Mouse (Mus musculus): Measurements from ENCODE around the gene Sptb. TPM values are rescaled to one million over a fixed set of nuclear protein-coding genes. Genes with fewer than 3 reads are reported as not detected.

Gene Sptb
- polyA plus RNA-seq, 1 experiment from 2014 or later, result 0.06 TPM

- Histone ChIP-seq H3K79me2 (ENCODE audit: inconsistent target) (no peaks in the 10 kb centered on the region), H3K27ac (no peak overlapping the region), H3K36me3 (ENCODE audit: inconsistent target) (no peaks in the 10 kb centered on the region), H3K4me3 (ENCODE audit: inconsistent target) (no peak overlapping the region)
- whole genome bisulfite sequencing (ENCODE audit: missing documents), result 95% methylated on average over 4 of the region's 4 CpGs
Observed at GRCm38 (mm10) chr12:76604546-76604945, 105.8 kb downstream of the Sptb start.

GRCm38 (mm10) chr12:76603779-76604178, 106.6 kb downstream of the Sptb start:
- Histone ChIP-seq H3K79me2 (ENCODE audit: inconsistent target) (no peaks in the 10 kb centered on the region), H3K36me3 (ENCODE audit: inconsistent target) (no peaks in the 10 kb centered on the region), H3K27ac (no peak overlapping the region), H3K4me3 (ENCODE audit: inconsistent target) (no peak overlapping the region)
- WGBS (ENCODE audit: missing documents), result 90% methylated on average over 9 of the region's 9 CpGs

GRCm38 (mm10) chr12:76598196-76598928, 112.0 kb downstream of the Sptb start:
- Histone ChIP-seq H3K4me3 (ENCODE audit: inconsistent target) (no peak overlapping the region), H3K27ac (no peak overlapping the region), H3K36me3 (ENCODE audit: inconsistent target) (no peaks in the 10 kb centered on the region), H3K79me2 (ENCODE audit: inconsistent target) (no peaks in the 10 kb centered on the region)
- WGBS (ENCODE audit: missing documents), result 85% methylated on average over 23 of the region's 24 CpGs

GRCm38 (mm10) chr12:76597577-76598100, 112.7 kb downstream of the Sptb start:
- Histone ChIP-seq H3K36me3 (ENCODE audit: inconsistent target) (no peaks in the 10 kb centered on the region), H3K4me3 (ENCODE audit: inconsistent target) (no peak overlapping the region), H3K79me2 (ENCODE audit: inconsistent target) (no peaks in the 10 kb centered on the region), H3K27ac (no peak overlapping the region)
- WGBS (ENCODE audit: missing documents), result 85% methylated on average over 15 of the region's 15 CpGs

GRCm38 (mm10) chr12:76596292-76597023, 113.9 kb downstream of the Sptb start:
- 52% methylated on average over 15 of the region's 15 CpGs for WGBS (ENCODE audit: missing documents)
- H3K4me3 ChIP-seq (ENCODE audit: inconsistent target), result no peak overlapping the region
- no peaks in the 10 kb centered on the region for H3K79me2 ChIP-seq (ENCODE audit: inconsistent target)
- H3K36me3 ChIP-seq (ENCODE audit: inconsistent target), result no peaks in the 10 kb centered on the region
- no peak overlapping the region for H3K27ac ChIP-seq

- no peaks in the 10 kb centered on the region for H3K79me2 ChIP-seq (ENCODE audit: inconsistent target)
Observed at GRCm38 (mm10) chr12:76595830-76596229, 114.5 kb downstream of the Sptb start.

GRCm38 (mm10) chr12:76594556-76594955, 115.8 kb downstream of the Sptb start:
- WGBS (ENCODE audit: missing documents), result 84% methylated on average over 3 of the region's 3 CpGs
- H3K27ac ChIP-seq, result peak overlapping the region; percentile 59
- H3K79me2 ChIP-seq (ENCODE audit: inconsistent target), result no peaks in the 10 kb centered on the region
- no peaks in the 10 kb centered on the region for H3K36me3 ChIP-seq (ENCODE audit: inconsistent target)
- no peak overlapping the region for H3K4me3 ChIP-seq (ENCODE audit: inconsistent target)

More at GRCm38 (mm10) chr12:76595830-76596229, 114.5 kb downstream of the Sptb start:
- 87% methylated on average over 2 of the region's 2 CpGs for WGBS (ENCODE audit: missing documents)
- H3K36me3 ChIP-seq (ENCODE audit: inconsistent target), result no peaks in the 10 kb centered on the region
- no peak overlapping the region for H3K4me3 ChIP-seq (ENCODE audit: inconsistent target)
- no peak overlapping the region for H3K27ac ChIP-seq

GRCm38 (mm10) chr12:76593839-76594322, 116.5 kb downstream of the Sptb start:
- 21% methylated on average over 7 of the region's 7 CpGs for WGBS (ENCODE audit: missing documents)
- Histone ChIP-seq H3K27ac (peak overlapping the region; percentile 59), H3K79me2 (ENCODE audit: inconsistent target) (no peaks in the 10 kb centered on the region), H3K36me3 (ENCODE audit: inconsistent target) (no peaks in the 10 kb centered on the region), H3K4me3 (ENCODE audit: inconsistent target) (no peak overlapping the region)

- 89% methylated on average over 6 of the region's 6 CpGs for WGBS (ENCODE audit: missing documents)
- Histone ChIP-seq H3K27ac (no peak overlapping the region), H3K79me2 (ENCODE audit: inconsistent target) (no peaks in the 10 kb centered on the region)
Observed at GRCm38 (mm10) chr12:76593254-76593653, 117.1 kb downstream of the Sptb start.

GRCm38 (mm10) chr12:76592213-76592612, 118.1 kb downstream of the Sptb start:
- 82% methylated on average over 1 of the region's 1 CpGs for WGBS (ENCODE audit: missing documents)
- H3K36me3 ChIP-seq (ENCODE audit: inconsistent target), result no peaks in the 10 kb centered on the region
- H3K27ac ChIP-seq, result no peak overlapping the region
- H3K4me3 ChIP-seq (ENCODE audit: inconsistent target), result no peak overlapping the region
- no peaks in the 10 kb centered on the region for H3K79me2 ChIP-seq (ENCODE audit: inconsistent target)

More at GRCm38 (mm10) chr12:76593254-76593653, 117.1 kb downstream of the Sptb start:
- no peaks in the 10 kb centered on the region for H3K36me3 ChIP-seq (ENCODE audit: inconsistent target)
- H3K4me3 ChIP-seq (ENCODE audit: inconsistent target), result no peak overlapping the region

GRCm38 (mm10) chr12:76591037-76591436, 119.3 kb downstream of the Sptb start:
- Histone ChIP-seq H3K36me3 (ENCODE audit: inconsistent target) (no peaks in the 10 kb centered on the region), H3K79me2 (ENCODE audit: inconsistent target) (no peaks in the 10 kb centered on the region), H3K27ac (no peak overlapping the region), H3K4me3 (ENCODE audit: inconsistent target) (no peak overlapping the region)
- 95% methylated on average over 3 of the region's 3 CpGs for WGBS (ENCODE audit: missing documents)

GRCm38 (mm10) chr12:76589531-76589930, 120.8 kb downstream of the Sptb start:
- Histone ChIP-seq H3K36me3 (ENCODE audit: inconsistent target) (no peaks in the 10 kb centered on the region), H3K27ac (no peak overlapping the region), H3K4me3 (ENCODE audit: inconsistent target) (no peak overlapping the region), H3K79me2 (ENCODE audit: inconsistent target) (no peaks in the 10 kb centered on the region)
- WGBS (ENCODE audit: missing documents), result 83% methylated on average over 6 of the region's 6 CpGs

- H3K4me3 ChIP-seq (ENCODE audit: inconsistent target), result no peak overlapping the region
- no peaks in the 10 kb centered on the region for H3K36me3 ChIP-seq (ENCODE audit: inconsistent target)
- H3K27ac ChIP-seq, result no peak overlapping the region
- 97% methylated on average over 11 of the region's 11 CpGs for WGBS (ENCODE audit: missing documents)
- no peaks in the 10 kb centered on the region for H3K79me2 ChIP-seq (ENCODE audit: inconsistent target)
Observed at GRCm38 (mm10) chr12:76587357-76587756, 123.0 kb downstream of the Sptb start.

- Histone ChIP-seq H3K79me2 (ENCODE audit: inconsistent target) (no peaks in the 10 kb centered on the region), H3K4me3 (ENCODE audit: inconsistent target) (no peak overlapping the region), H3K27ac (no peak overlapping the region), H3K36me3 (ENCODE audit: inconsistent target) (no peaks in the 10 kb centered on the region)
Observed at GRCm38 (mm10) chr12:76585028-76585427, 125.3 kb downstream of the Sptb start.

- Histone ChIP-seq H3K36me3 (ENCODE audit: inconsistent target) (peaks cover 2% of the 10 kb centered on the region; the same call in 1 of the 2 replicates), H3K79me2 (ENCODE audit: inconsistent target) (no peaks in the 10 kb centered on the region), H3K4me3 (ENCODE audit: inconsistent target) (no peak overlapping the region), H3K27ac (no peak overlapping the region)
- 92% methylated on average over 7 of the region's 7 CpGs for WGBS (ENCODE audit: missing documents)
Observed at GRCm38 (mm10) chr12:76583454-76583853, 126.9 kb downstream of the Sptb start.

All from macrophage (primary cell).